Mouse (Mus musculus) kidney, adult 9 months (tissue): Measurements from ENCODE around the gene Oxct2a.
"Not testable (repeated sequence)": the region's sequence is repeated elsewhere in the genome, so short reads cannot be mapped to it uniquely, and the experiment has no call there.

Experiments
- DNase-seq: peaks from one replicate; pipeline ENCODE4 v3.0.0; 2022

Gene Oxct2a

DNA sequence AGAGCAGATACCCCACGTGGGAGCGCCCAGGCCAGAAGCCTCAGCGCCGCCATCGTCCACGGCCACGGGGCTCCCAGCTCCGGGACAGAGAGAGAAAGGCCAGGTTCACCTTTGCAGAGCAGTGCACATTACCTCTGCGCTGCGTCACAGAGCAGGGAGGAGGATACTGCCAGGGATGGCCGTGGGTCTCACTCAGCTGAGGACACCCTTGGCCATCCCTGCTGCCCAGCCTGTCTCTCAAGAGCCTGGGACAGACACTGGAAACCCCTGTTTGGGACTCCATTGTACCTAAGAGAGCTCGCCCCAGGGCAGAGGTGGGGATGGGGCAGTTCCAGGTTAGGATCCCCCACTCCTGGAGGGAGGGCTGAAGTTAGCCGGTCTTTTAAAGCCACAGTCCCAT is at the start of gene Oxct2a:
Oxct2a (minus strand) TSS at position 101 of the 400 bp plus-strand sequence.
- no peak for DNase-seq

DNA sequence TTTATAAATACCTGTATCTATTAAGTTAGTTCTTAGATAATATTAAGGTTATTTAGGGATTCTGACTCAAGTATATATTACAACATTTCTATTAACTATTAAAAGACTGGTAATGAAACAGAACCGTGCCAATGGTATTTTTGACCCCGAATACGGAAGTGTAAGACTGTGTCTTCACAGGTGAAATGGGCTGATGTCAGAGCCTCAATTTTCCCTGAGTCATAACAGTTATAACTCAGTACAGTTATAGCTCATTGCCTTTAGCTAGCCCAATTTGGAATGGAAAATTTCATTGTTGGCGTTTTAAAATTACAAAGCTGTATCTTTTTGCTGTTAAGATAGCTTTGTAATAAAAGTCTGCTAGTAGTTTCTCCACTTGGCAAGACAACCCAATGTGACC is 40.1 kb upstream of the Oxct2a start:
- DNase-seq, result no peak

DNA sequence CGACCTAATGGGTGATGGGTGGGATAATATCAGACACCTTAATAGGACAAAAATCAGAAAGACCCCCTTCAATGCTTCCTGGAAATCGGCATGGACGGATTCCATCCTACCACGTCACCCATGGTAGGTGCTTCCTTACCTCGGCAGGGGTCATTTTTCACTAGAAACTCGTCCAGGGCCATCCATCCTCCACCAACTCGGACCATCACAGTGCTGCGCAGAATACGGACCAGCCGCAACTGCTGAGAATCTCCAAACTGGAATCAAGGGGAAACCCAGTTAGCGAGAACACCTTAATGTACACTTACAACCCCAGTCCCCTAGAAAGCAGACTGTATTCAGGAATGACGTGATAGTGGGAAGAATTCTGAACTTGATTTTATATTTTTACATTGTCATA is 37.3 kb upstream of the Oxct2a start:
- DNase-seq, result no peak

- DNase-seq, result no peak
Observed at GRCm38 (mm10) chr4:123358613-123359012, 35.2 kb upstream of the Oxct2a start.

DNA sequence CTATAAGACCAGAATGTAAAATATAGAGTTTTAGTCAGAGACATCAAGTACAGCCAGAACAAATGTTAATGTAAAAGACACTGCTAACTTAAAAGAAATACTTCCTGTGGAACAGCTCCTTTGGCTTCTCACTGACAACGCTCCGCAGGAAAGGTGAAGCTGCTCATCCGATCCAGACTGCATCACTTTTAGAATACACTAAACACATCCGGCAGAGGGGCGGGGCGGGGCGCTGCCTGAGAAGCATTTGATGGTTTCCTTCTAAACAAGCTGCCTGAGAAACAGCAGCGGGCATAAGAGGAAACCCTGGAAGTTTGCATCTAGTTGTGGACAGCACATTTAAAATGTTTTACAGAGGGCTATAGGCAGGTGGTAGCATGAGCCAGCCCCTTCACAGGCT is 32.5 kb upstream of the Oxct2a start:
- no peak for DNase-seq

GRCm38 (mm10) chr4:123353271-123353877 is 29.9 kb upstream of the Oxct2a start:
- no peak for DNase-seq

- no peak for DNase-seq
Observed at GRCm38 (mm10) chr4:123343471-123343789, 20.0 kb upstream of the Oxct2a start.

- peak; percentile 45 for DNase-seq
Observed at GRCm38 (mm10) chr4:123342642-123343470, 19.4 kb upstream of the Oxct2a start, which contains the start of gene Bmp8a. Gene Bmp8a (minus strand): TSS chr4:123343252.

DNA sequence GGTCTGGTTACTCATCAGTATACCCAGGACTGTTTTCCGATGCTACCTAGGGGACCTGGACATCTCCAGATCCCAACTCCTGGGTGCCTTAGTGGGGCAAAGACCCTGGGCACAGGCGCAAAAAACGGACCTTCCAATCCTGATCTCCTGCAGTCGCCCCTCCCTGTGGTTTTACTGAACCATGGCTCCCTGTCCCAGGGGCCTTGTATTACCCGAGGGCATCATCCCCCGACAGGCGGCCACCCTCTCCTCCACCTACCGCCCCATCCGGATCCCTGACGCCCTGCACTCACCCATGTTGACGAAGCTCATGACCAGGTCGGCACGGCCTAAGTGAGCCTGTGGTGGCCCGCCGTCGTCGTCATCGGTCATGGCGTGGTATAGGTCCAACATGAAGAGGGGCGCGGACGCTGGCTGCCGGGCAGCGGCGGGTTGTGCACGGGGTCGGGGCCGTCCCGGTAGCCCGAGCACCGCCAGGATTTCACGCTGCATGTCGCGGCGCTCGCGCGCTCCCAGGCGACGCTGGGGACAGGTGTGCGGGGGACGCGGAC is 18.7 kb upstream of the Oxct2a start:
- no peak for DNase-seq

DNA sequence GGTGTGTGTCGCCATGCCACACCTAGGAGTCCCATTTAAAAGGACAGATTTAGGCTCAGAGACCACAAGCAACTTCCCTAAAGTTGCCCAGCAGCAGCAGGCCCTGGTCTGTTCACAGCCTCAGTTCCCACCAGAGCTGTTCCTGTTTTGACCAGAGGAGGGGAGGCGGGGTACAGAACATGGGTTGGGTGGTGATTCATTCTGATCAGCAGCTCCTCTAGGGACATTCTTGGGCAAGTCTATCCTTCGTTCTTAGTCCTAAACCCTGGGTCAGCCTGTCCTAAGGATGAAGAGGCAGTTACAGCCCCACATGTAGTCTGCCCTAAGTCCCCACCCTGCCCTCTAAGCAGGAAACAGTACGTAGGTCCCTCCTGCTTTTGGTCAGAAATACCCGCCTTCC is 16.8 kb upstream of the Oxct2a start:
- DNase-seq, result no peak

DNA sequence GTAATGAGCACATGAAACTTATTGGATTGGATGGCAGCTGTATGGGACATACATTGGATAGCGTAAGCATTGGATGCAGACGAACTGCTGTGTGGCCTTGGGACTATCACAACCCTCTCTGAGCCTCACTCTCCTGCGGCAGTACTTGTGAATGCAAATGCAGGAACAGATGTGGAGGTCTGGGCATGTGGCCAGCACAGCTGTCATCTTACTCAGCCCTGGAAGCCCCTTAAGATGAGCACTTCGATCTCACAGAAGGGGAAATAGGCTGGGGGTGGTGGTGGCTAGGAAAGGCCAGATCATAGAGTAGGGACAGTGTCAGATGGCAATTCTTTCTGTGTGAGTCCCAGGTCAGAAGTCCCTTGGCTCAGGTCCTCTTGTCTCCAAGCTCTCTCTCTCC is 14.3 kb upstream of the Oxct2a start:
- DNase-seq, result no peak

- no peak for DNase-seq
Observed at GRCm38 (mm10) chr4:123335796-123336585, 12.6 kb upstream of the Oxct2a start.

GRCm38 (mm10) chr4:123335244-123335643 is 11.8 kb upstream of the Oxct2a start:
- not testable (repeated sequence) for DNase-seq

GRCm38 (mm10) chr4:123334177-123334576 is 10.7 kb upstream of the Oxct2a start:
- DNase-seq, result no peak

DNA sequence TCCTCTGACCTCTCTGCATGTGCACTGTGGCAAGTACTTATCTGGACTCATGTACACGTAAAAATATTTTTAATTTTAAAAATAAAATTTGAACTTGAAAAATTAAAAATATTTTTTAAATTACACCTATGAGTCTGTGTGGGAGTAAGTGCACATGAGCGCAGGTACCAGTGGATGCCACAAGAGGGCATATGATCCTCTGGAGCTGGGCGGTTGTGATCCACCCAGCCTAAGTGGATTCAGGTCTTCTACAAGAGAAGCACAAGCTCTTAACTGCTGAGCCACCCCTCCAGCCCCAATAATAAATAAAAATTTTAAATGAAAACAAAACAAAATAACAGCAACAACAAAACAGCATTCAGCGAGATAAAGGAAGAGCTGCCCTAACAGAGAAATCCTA is 9.7 kb upstream of the Oxct2a start:
- no peak for DNase-seq

DNA sequence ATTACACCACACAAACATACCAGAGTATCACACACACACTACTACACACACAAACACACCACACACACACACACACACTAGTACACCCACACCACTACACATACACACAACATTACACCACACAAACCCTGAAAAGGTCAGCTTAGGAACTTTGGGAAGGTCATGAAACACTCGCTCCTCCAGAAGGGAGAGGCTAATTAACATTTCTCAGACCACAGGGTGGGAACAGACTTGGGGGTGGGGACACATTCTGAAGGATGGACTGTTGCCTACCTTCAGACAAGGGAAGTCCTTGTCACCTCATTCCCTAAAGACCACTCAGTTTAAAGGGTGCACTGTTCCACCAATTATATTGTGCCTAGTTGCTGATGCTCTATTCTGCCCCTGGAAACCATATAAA is 8.5 kb upstream of the Oxct2a start:
- DNase-seq, result not testable (repeated sequence)

GRCm38 (mm10) chr4:123331326-123331725 is 7.9 kb upstream of the Oxct2a start:
- DNase-seq, result no peak

- no peak for DNase-seq
Observed at GRCm38 (mm10) chr4:123328946-123329345, 5.5 kb upstream of the Oxct2a start.

DNA sequence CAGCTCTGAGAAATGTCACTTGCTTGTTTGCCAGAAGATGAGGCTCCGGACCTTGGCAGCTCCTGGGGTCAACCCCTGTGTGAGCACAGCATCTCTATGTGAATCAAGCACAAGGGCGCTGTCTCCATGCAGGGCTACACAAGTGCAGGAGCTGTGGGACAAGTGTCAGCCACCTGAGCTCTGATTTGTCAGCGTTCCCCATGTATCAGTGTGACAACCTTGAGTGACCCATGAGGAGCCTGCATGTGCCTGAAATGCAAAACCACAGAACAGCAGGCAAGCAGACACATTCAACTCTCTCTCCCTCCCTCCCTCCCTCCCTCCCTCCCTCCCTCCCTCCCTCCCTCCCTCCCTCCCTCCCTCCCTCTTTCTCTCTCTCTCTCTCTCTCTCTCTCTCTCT is 4.2 kb upstream of the Oxct2a start:
- DNase-seq, result no peak

- no peak for DNase-seq
Observed at GRCm38 (mm10) chr4:123326087-123326486, 2.7 kb upstream of the Oxct2a start.

DNA sequence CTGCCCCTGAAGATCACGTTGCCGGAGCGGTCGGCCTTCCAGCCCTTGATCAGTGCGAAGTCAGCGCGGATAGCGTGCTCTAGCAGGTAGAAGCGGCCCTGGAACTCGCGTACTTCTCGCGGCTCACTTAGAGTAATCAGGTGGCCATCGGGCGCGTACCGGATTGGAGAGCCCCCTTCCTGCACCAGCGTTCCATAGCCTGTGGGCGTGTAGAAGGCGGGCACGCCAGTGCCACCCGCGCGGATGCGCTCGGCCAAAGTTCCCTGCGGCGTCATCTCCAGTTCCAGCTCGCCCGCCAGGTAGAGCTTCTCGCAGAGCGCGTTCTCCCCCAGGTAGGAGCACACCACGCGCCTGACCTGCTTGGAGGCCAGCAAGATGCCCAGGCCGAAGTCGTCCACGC is 524 bp downstream of the Oxct2a start:
- not testable (repeated sequence) for DNase-seq

- no peak for DNase-seq
Observed at GRCm38 (mm10) chr4:123314497-123314896, 8.9 kb downstream of the Oxct2a start.

DNA sequence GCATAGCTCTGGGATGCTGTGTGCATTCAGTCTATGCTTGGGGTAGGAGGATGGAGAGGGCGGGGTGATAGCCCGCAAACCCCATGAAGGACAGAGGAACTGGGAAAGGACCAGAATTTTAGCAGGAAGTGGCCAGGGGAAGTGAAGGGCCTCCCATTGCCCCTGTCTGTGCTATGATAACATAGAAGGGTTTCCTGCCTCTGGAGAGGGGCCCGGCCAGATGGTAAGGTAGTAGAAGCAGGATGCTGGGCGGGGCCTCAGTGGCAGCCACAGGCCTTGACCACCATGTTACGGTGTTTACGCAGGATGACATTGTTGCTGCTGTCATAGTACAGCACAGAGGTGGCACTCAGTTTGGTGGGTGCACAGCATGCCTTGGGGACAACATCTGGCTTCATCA is 10.4 kb downstream of the Oxct2a start:
- no peak for DNase-seq

GRCm38 (mm10) chr4:123311845-123312244 is 11.6 kb downstream of the Oxct2a start:
- DNase-seq, result no peak
